Mouse (Mus musculus): Measurements from ENCODE around the gene Ccdc88b. TPM values are rescaled to one million over a fixed set of nuclear protein-coding genes. Genes with fewer than 3 reads are reported as not detected.
A peak's percentile ranks its signal among the peaks of the same experiment; 100 is the strongest.

The Ccdc88b gene
- polyA plus RNA-seq, 1 experiment from 2014 or later, result 1.1 TPM

DNA sequence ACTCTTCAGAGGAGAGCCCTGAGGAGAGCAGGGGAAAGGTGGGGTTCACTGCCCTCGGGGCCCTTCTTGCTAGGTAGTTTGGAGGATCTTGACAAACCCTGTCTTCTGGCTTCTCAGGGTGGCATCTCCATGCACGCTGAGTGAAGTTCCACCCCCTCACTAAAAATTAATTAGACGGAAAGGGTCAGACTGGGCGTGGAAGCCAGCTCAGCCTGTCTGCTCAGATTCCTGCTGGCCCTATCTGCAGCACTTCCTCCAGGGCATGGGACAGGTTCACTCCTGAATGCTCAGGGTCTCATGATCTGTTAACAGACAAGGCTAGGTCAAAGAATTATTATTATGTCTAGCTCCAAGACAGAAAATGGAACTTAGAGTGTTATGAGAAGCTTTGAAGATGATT lies 34.5 kb upstream of the Ccdc88b start:
- H3K27ac ChIP-seq (ENCODE audit: low read length), result no peak overlapping the region
- H3K4me3 ChIP-seq (ENCODE audit: low read length), result no peak overlapping the region

DNA sequence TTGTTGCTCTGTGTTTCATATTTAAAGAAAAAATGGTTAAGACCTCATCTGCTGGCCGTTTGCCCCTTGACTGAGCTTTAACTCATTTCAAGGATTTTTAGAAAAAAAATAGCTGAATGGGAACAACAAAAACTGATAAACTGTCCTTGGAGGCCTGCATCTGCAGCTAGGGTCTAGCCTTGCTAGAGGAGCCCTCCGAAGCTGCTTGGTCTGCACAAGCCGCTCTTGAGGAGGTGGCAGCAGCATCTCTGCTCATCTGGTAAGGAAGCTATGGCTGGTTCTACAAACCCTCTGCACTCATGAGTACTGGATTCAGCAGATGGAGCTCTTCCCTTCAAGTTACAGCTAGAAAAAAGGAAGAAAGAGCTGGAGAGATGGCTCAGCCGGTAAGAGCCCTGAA lies 20.0 kb upstream of the Ccdc88b start:
- no peak overlapping the region for H3K27ac ChIP-seq (ENCODE audit: low read length)
- H3K36me3 ChIP-seq (ENCODE audit: control insufficient read depth, insufficient read depth, low read length), result no peaks in the 10 kb centered on the region
- H3K9ac ChIP-seq (ENCODE audit: low read depth, low read length), result no peak overlapping the region
- no peak overlapping the region for H3K4me2 ChIP-seq (ENCODE audit: low read depth, low read length)
- 87% methylated on average over 4 of the region's 4 CpGs for WGBS
- peaks cover 3% of the 10 kb centered on the region; the same call in 1 of the 2 replicates for H3K9me3 ChIP-seq (ENCODE audit: control insufficient read depth, low read length)
- no peak for ATAC-seq
- H3K4me3 ChIP-seq (ENCODE audit: low read length), result no peak overlapping the region
- no peaks in the 10 kb centered on the region for H3K4me1 ChIP-seq (ENCODE audit: control insufficient read depth, insufficient read depth, low read length)
- H3K27me3 ChIP-seq (replicated peaks; ENCODE audit: control insufficient read depth, insufficient read depth, low read length), result no peaks in the 10 kb centered on the region

More for the DNA sequence above, 34.5 kb upstream of the Ccdc88b start:
- no peak overlapping the region for H3K4me2 ChIP-seq (ENCODE audit: low read depth, low read length)
- H3K9ac ChIP-seq (ENCODE audit: low read depth, low read length), result no peak overlapping the region
- peaks cover 2% of the 10 kb centered on the region for H3K4me1 ChIP-seq (ENCODE audit: control insufficient read depth, insufficient read depth, low read length)
- 56% methylated on average over 4 of the region's 4 CpGs for WGBS
- no peaks in the 10 kb centered on the region for H3K27me3 ChIP-seq (replicated peaks; ENCODE audit: control insufficient read depth, insufficient read depth, low read length)
- H3K36me3 ChIP-seq (ENCODE audit: control insufficient read depth, insufficient read depth, low read length), result no peaks in the 10 kb centered on the region
- H3K9me3 ChIP-seq (ENCODE audit: control insufficient read depth, low read length), result no peaks in the 10 kb centered on the region
- ATAC-seq, result peak; percentile 69; the same call in 1 of the 2 replicates

DNA sequence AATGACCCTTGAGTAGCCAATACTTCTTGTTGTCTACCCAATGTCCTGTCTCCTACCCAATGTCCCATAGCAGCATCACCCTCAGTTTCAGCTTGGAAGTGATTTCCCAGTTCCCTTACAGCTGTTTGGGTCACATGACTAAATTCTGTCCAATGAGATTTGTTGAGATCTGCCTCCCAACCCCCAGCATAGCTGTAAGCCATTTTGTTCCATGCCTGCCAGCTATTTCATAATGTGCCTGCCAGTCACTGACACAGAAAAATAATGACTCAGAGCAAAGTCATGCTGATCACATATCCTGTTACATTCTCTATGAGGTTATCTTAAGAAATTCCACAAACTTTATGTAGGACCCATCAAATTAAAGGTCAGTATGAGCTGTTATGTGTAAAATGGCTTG lies 18.8 kb upstream of the Ccdc88b start:
- ATAC-seq, result no peak
- H3K9me3 ChIP-seq (ENCODE audit: control insufficient read depth, low read length), result peaks cover 3% of the 10 kb centered on the region; the same call in 1 of the 2 replicates
- H3K27me3 ChIP-seq (replicated peaks; ENCODE audit: control insufficient read depth, insufficient read depth, low read length), result no peaks in the 10 kb centered on the region
- no peaks in the 10 kb centered on the region for H3K4me1 ChIP-seq (ENCODE audit: control insufficient read depth, insufficient read depth, low read length)
- H3K27ac ChIP-seq (ENCODE audit: low read length), result no peak overlapping the region
- no peak overlapping the region for H3K4me3 ChIP-seq (ENCODE audit: low read length)
- no peaks in the 10 kb centered on the region for H3K36me3 ChIP-seq (ENCODE audit: control insufficient read depth, insufficient read depth, low read length)
- no peak overlapping the region for H3K4me2 ChIP-seq (ENCODE audit: low read depth, low read length)
- no peak overlapping the region for H3K9ac ChIP-seq (ENCODE audit: low read depth, low read length)

DNA sequence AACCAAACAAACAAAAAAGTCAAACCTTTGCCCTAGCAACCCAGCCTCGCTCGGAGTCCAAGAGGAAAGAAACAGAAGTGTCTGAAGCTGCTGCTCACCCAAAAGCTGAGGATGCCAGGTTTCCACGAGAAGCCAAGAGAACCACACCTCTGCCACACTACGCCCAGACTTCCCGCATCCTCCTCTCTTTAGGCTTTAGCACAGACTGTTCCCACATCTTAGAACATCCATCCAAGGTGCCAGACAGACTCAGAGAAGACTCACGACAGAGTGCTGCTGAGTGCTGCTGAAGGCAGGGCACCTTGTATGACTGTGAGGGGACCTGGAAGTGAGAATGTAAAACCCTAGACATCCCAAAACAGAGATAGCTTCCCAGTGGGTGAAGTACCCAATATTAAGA lies 17.8 kb upstream of the Ccdc88b start:
- no peaks in the 10 kb centered on the region for H3K4me1 ChIP-seq (ENCODE audit: control insufficient read depth, insufficient read depth, low read length)
- no peak for ATAC-seq
- 83% methylated on average over 6 of the region's 6 CpGs for WGBS

DNA sequence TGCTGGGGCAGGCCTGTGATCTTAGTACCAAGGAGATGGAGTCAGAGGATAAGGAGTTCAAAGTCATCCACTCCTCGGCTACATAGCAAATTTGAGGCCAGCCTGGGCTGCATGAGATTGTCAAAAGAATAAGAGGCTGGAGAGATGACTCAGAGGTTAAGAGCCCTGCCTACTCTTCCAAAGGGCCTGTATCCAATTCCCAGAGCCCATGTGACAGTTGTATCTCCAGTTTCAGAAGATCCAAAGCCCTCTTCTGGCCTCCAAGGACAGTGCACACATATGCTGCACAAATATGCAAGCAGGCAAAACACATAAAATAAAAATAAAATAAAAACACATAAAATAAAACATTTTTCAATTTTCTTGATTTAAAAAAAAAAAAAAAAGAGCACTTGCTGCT lies 16.2 kb upstream of the Ccdc88b start:
- no peaks in the 10 kb centered on the region for H3K4me1 ChIP-seq (ENCODE audit: control insufficient read depth, insufficient read depth, low read length)

More for the DNA sequence above, 17.8 kb upstream of the Ccdc88b start:
- Histone ChIP-seq H3K36me3 (ENCODE audit: control insufficient read depth, insufficient read depth, low read length) (no peaks in the 10 kb centered on the region), H3K27ac (ENCODE audit: low read length) (no peak overlapping the region), H3K9ac (ENCODE audit: low read depth, low read length) (no peak overlapping the region), H3K9me3 (ENCODE audit: control insufficient read depth, low read length) (peaks cover 3% of the 10 kb centered on the region; the same call in 1 of the 2 replicates), H3K4me3 (ENCODE audit: low read length) (no peak overlapping the region), H3K4me2 (ENCODE audit: low read depth, low read length) (no peak overlapping the region), H3K27me3 (replicated peaks; ENCODE audit: control insufficient read depth, insufficient read depth, low read length) (no peaks in the 10 kb centered on the region)

DNA sequence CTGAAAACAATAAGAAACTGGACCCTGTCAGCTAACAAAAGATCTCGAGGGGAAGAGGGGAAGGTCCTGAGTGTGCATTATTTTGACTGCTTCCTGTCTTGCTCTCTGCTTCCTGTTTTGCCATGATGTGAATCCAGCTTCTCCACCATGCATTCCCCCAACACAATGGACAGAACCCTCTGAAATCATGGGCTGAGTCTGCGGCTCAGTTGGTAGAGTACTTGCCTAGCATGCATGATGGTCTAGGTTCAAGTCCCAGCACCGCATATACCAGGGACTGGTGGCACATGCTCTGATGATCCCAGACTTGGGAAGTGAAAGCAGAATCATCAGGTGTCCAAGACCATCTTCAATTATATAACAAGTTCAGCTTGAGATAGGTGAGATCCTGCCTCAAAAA lies 14.7 kb upstream of the Ccdc88b start:
- H3K4me2 ChIP-seq (ENCODE audit: low read depth, low read length), result no peak overlapping the region
- no peak for ATAC-seq
- no peak overlapping the region for H3K9ac ChIP-seq (ENCODE audit: low read depth, low read length)
- no peaks in the 10 kb centered on the region for H3K27me3 ChIP-seq (replicated peaks; ENCODE audit: control insufficient read depth, insufficient read depth, low read length)
- WGBS, result 69% methylated on average over 3 of the region's 3 CpGs
- H3K27ac ChIP-seq (ENCODE audit: low read length), result no peak overlapping the region
- H3K4me3 ChIP-seq (ENCODE audit: low read length), result no peak overlapping the region
- no peaks in the 10 kb centered on the region for H3K9me3 ChIP-seq (ENCODE audit: control insufficient read depth, low read length)
- no peaks in the 10 kb centered on the region for H3K36me3 ChIP-seq (ENCODE audit: control insufficient read depth, insufficient read depth, low read length)
- H3K4me1 ChIP-seq (ENCODE audit: control insufficient read depth, insufficient read depth, low read length), result no peaks in the 10 kb centered on the region

More for the DNA sequence above, 16.2 kb upstream of the Ccdc88b start:
- Histone ChIP-seq H3K27me3 (replicated peaks; ENCODE audit: control insufficient read depth, insufficient read depth, low read length) (no peaks in the 10 kb centered on the region), H3K9me3 (ENCODE audit: control insufficient read depth, low read length) (no peaks in the 10 kb centered on the region), H3K4me2 (ENCODE audit: low read depth, low read length) (no peak overlapping the region), H3K4me3 (ENCODE audit: low read length) (no peak overlapping the region), H3K36me3 (ENCODE audit: control insufficient read depth, insufficient read depth, low read length) (no peaks in the 10 kb centered on the region), H3K27ac (ENCODE audit: low read length) (no peak overlapping the region), H3K9ac (ENCODE audit: low read depth, low read length) (no peak overlapping the region)
- WGBS, result 62% methylated on average over 1 of the region's 1 CpGs
- ATAC-seq, result no peak

DNA sequence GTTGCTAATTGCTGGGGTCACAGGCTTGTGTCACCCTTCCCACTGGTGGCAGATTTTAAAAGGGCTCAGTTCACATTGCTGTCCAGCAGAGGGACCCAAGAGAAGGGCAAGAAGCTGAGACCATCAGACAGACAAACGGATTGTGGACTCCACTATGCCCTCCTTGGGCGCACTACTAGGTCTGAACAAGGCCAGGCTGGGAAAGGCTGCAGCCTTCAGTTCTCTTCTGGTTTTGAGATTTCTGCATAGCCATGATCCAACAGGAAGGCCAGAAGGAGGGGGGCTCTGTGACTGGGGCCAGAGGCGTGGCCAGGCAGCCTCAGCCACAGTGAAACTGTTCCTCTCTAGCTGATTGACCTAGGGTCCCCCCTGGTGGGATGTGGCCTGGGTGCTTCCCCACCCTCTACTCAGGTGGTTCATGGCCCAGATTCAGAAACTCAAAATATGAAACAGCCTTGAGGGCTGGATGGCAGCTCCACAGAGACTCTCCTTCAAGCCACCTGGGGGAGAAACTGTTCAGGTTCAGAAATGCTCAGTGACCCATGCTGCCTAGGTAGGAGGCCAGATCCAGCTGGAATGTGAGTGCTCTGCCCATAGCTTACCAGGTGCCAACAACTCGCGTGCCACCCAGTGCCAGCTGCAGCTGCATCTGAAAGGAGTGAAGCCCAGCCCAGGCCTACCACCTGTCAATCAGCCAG lies 13.7 kb upstream of the Ccdc88b start:
- H3K4me1 ChIP-seq (ENCODE audit: control insufficient read depth, insufficient read depth, low read length), result no peaks in the 10 kb centered on the region
- peak; percentile 33; the same call in 1 of the 2 replicates for ATAC-seq
- no peak overlapping the region for H3K4me2 ChIP-seq (ENCODE audit: low read depth, low read length)
- no peaks in the 10 kb centered on the region for H3K9me3 ChIP-seq (ENCODE audit: control insufficient read depth, low read length)
- no peak overlapping the region for H3K27ac ChIP-seq (ENCODE audit: low read length)
- no peaks in the 10 kb centered on the region for H3K27me3 ChIP-seq (replicated peaks; ENCODE audit: control insufficient read depth, insufficient read depth, low read length)
- 62% methylated on average over 5 of the region's 5 CpGs for WGBS
- no peak overlapping the region for H3K4me3 ChIP-seq (ENCODE audit: low read length)
- no peaks in the 10 kb centered on the region for H3K36me3 ChIP-seq (ENCODE audit: control insufficient read depth, insufficient read depth, low read length)
- no peak overlapping the region for H3K9ac ChIP-seq (ENCODE audit: low read depth, low read length)

DNA sequence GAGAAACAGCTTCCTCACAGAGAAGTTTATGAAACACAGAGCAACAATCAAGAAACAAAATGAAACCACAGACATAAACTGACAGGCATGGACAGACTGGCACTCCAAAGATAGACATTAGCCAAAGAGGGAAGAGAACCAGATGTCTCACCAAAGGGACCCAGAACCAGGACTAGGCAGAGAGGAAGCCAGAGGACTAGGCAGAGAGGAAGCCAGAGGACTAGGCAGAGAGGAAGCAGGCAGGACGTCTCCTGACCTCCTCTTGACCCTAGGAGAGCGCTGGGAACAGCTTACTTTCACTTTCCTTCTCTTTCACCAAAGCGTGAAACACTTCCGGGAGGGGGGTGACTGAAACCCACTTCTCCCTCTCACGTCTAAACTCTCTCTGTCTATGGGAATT lies 11.3 kb upstream of the Ccdc88b start:
- peak overlapping the region; percentile 33 for H3K4me3 ChIP-seq (ENCODE audit: low read length)
- ATAC-seq, result peak; percentile 84
- under 1% methylated on average over 5 of the region's 5 CpGs for WGBS
- no peaks in the 10 kb centered on the region for H3K27me3 ChIP-seq (replicated peaks; ENCODE audit: control insufficient read depth, insufficient read depth, low read length)
- H3K27ac ChIP-seq (ENCODE audit: low read length), result no peak overlapping the region
- H3K4me1 ChIP-seq (ENCODE audit: control insufficient read depth, insufficient read depth, low read length), result no peaks in the 10 kb centered on the region
- no peaks in the 10 kb centered on the region for H3K36me3 ChIP-seq (ENCODE audit: control insufficient read depth, insufficient read depth, low read length)
- H3K9me3 ChIP-seq (ENCODE audit: control insufficient read depth, low read length), result no peaks in the 10 kb centered on the region
- H3K4me2 ChIP-seq (ENCODE audit: low read depth, low read length), result peak overlapping the region; percentile 48
- 0 out of 2 replicates have a peak overlapping the region, but pooled peaks have one; percentile 1 for H3K9ac ChIP-seq (ENCODE audit: low read depth, low read length)

DNA sequence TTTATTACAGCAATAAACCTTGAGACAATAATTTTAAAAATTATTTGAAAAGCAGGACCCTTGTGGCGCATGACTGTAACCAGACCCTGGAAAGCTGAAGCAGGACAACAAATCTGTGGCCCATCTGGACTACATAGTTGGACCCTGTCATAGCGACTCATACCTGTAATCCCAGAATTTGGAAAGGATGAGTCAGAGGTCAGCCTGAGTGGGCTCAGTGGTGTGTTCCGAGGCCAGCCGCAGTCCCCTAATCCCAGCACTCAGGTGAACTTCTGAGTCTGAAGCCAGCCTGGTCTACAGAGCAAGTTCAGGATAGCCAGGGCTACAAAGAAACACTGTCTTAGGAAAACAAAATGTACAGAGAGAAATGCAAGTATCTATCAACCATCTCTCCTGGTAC lies 3.4 kb upstream of the Ccdc88b start:
- H3K36me3 ChIP-seq (ENCODE audit: control insufficient read depth, insufficient read depth, low read length), result no peaks in the 10 kb centered on the region
- no peak overlapping the region for H3K4me3 ChIP-seq (ENCODE audit: low read length)
- no peaks in the 10 kb centered on the region for H3K9me3 ChIP-seq (ENCODE audit: control insufficient read depth, low read length)
- no peak for ATAC-seq
- H3K9ac ChIP-seq (ENCODE audit: low read depth, low read length), result no peak overlapping the region
- 90% methylated on average over 4 of the region's 4 CpGs for WGBS
- no peak overlapping the region for H3K27ac ChIP-seq (ENCODE audit: low read length)
- H3K4me2 ChIP-seq (ENCODE audit: low read depth, low read length), result no peak overlapping the region
- H3K4me1 ChIP-seq (ENCODE audit: control insufficient read depth, insufficient read depth, low read length), result 0 out of 2 replicates have a peak, but pooled peaks cover 2% of the 10 kb centered on the region
- no peaks in the 10 kb centered on the region for H3K27me3 ChIP-seq (replicated peaks; ENCODE audit: control insufficient read depth, insufficient read depth, low read length)

DNA sequence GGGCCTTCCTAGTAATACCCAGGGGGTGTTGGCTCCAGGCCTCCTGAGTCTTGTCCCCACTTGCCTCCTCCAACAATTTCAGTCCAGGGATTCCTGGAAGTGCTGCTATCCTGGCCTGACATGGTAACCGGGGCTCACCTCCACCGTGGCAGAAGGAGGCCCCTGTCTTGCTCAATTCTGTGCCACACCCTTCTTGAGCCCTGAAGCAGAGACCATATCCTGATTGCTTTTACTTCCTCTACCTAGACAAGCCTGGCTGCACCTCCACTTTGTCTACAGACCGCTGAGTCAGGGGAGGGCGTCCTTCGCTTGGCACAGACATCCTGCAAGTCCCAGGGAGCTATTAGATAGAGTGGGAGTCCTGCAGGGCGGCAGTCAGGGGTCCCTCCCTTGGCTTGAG lies 2.7 kb upstream of the Ccdc88b start:
- no peaks in the 10 kb centered on the region for H3K27me3 ChIP-seq (replicated peaks; ENCODE audit: control insufficient read depth, insufficient read depth, low read length)
- no peak overlapping the region for H3K4me2 ChIP-seq (ENCODE audit: low read depth, low read length)
- H3K9ac ChIP-seq (ENCODE audit: low read depth, low read length), result no peak overlapping the region
- H3K27ac ChIP-seq (ENCODE audit: low read length), result no peak overlapping the region
- 64% methylated on average over 6 of the region's 6 CpGs for WGBS
- H3K4me1 ChIP-seq (ENCODE audit: control insufficient read depth, insufficient read depth, low read length), result peaks cover 3% of the 10 kb centered on the region
- ATAC-seq, result peak; percentile 86
- no peaks in the 10 kb centered on the region for H3K36me3 ChIP-seq (ENCODE audit: control insufficient read depth, insufficient read depth, low read length)
- H3K9me3 ChIP-seq (ENCODE audit: control insufficient read depth, low read length), result no peaks in the 10 kb centered on the region
- H3K4me3 ChIP-seq (ENCODE audit: low read length), result no peak overlapping the region

Data from intestine, embryonic 16.5 days (tissue).